Mouse (Mus musculus) cerebellum, postnatal 14 days (tissue): ENCODE measurements around the gene Casc3.
"Not testable (repeated sequence)": the region's sequence is repeated elsewhere in the genome, so short reads cannot be mapped to it uniquely, and the experiment has no call there.

Experiments
- DNase-seq, 2 experiments: peaks; one replicate each; pipeline ENCODE4 v3.0.0; 2021; ENCODE audit warnings: mixed read lengths in 2 of 2

Gene Casc3

GRCm38 (mm10) chr11:98790631-98791205, 14.0 kb upstream of the Casc3 start:
- DNase-seq = no peak

GRCm38 (mm10) chr11:98791448-98791847, 13.3 kb upstream of the Casc3 start:
- DNase-seq = no peak

GRCm38 (mm10) chr11:98792081-98792480, 12.6 kb upstream of the Casc3 start:
- no peak for DNase-seq

GRCm38 (mm10) chr11:98794469-98795014, 10.2 kb upstream of the Casc3 start:
- peak; percentile 83 for DNase-seq

- DNase-seq = peak; percentile 92 to 94
These were observed 9.5 kb upstream of the Casc3 start, which contains the start of gene Msl1 for GRCm38 (mm10) chr11:98795015-98795713. Gene Msl1, plus strand, starts transcription at chr11:98795516.

GRCm38 (mm10) chr11:98795714-98796514, 8.8 kb upstream of the Casc3 start:
- DNase-seq = peak; percentile 65 to 75

- DNase-seq = peak; percentile 88 to 89
These were observed 8.0 kb upstream of the Casc3 start for GRCm38 (mm10) chr11:98796515-98797216.

GRCm38 (mm10) chr11:98797306-98797705, 7.4 kb upstream of the Casc3 start:
- peak in 1 of 2 experiments; percentile 54 for DNase-seq

- no peak for DNase-seq
These were observed 6.8 kb upstream of the Casc3 start for GRCm38 (mm10) chr11:98797909-98798308.

GRCm38 (mm10) chr11:98808417-98808816, 3.7 kb downstream of the Casc3 start:
- no peak for DNase-seq

- DNase-seq = peak; percentile 99
These were observed 5.0 kb downstream of the Casc3 start for GRCm38 (mm10) chr11:98809457-98810290.

- DNase-seq = no peak
These were observed 6.0 kb downstream of the Casc3 start for GRCm38 (mm10) chr11:98810686-98811085.

GRCm38 (mm10) chr11:98816706-98817239, 12.1 kb downstream of the Casc3 start:
- DNase-seq = no peak

GRCm38 (mm10) chr11:98820968-98821367, 16.3 kb downstream of the Casc3 start:
- DNase-seq = no peak

- not testable (repeated sequence) for DNase-seq
These were observed 21.4 kb downstream of the Casc3 start for GRCm38 (mm10) chr11:98826071-98826470.

GRCm38 (mm10) chr11:98827877-98828276, 23.2 kb downstream of the Casc3 start:
- no peak for DNase-seq

GRCm38 (mm10) chr11:98829091-98829775, 24.5 kb downstream of the Casc3 start:
- peak; percentile 56 to 71 for DNase-seq

GRCm38 (mm10) chr11:98829875-98830274, 25.2 kb downstream of the Casc3 start:
- DNase-seq = no peak

GRCm38 (mm10) chr11:98835296-98835695, 30.6 kb downstream of the Casc3 start:
- DNase-seq = no peak

GRCm38 (mm10) chr11:98835725-98836124, 31.0 kb downstream of the Casc3 start:
- DNase-seq = no peak

GRCm38 (mm10) chr11:98836128-98836527, 31.4 kb downstream of the Casc3 start:
- no peak for DNase-seq
